Mouse (Mus musculus) lung, adult 2 months (tissue): ENCODE results near the gene Gm17482.

Experiments
- CTCF ChIP-seq: fragments of 200-500 bp; IDR thresholded peaks from 2 replicates; pipeline ENCODE4 v1.5.1; 2011; ENCODE audit warnings: mild to moderate bottlenecking, low read length, control low read depth; ENCODE audit not compliant: insufficient read depth
- POLR2A ChIP-seq: fragments of 200-500 bp; IDR thresholded peaks from 2 replicates; pipeline ENCODE4 v1.6.1; 2011; ENCODE audit warnings: low read depth, mild to moderate bottlenecking, control low read depth, low read length, borderline replicate concordance; ENCODE audit errors: extremely low read depth

DNA sequence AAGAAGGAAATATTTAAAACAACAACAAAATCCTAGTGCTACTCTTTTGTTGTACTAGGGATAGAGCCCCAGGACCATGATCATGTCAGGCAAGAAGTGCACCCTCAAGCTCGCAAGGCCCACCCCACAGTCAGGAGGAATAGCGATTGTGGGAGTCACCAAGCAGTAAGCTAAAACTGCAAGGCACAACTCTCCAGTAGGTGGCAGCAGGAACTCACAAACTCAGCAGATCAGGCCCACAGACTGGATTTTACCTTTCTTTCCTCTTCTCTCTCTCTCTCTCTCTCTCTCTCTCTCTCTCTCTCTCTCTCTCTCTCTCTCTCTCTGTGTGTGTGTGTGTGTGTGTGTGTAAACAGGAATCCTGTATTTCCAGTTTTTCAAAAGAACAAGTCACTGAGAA, 386 bp downstream of the Gm17482 start:
- TF ChIP-seq CTCF (peak; percentile 88), POLR2A (no peak)
